Mouse (Mus musculus) forebrain, embryonic 16.5 days (tissue): ENCODE measurements around the gene Cks1b. TPM values are rescaled to one million over a fixed set of nuclear protein-coding genes. Genes with fewer than 3 reads are reported as not detected.

Experiments
- ATAC-seq: fragments of 200-750 bp; cut with Nextera tagmentation; 2 replicates; pipeline ENCODE4 v1.8.0; 2017; ENCODE audit warnings: mild to moderate bottlenecking, moderate library complexity
- H3K27ac ChIP-seq: fragments of 300-500 bp; sonication (generic); 2 replicates; pipeline ENCODE4 v1.5.1; 2014; ENCODE audit warnings: low read length, control low read depth
- H3K27me3 ChIP-seq: fragments of 300-500 bp; sonication (generic); replicated peaks from 2 replicates; pipeline ENCODE4 v1.6.1; 2014; ENCODE audit warnings: low read length; ENCODE audit not compliant: control insufficient read depth, insufficient read depth
- H3K36me3 ChIP-seq: fragments of 300-500 bp; sonication (generic); 2 replicates; pipeline ENCODE4 v1.6.1; 2014; ENCODE audit not compliant: control insufficient read depth, insufficient read depth
- H3K4me1 ChIP-seq: fragments of 300-500 bp; sonication (generic); replicated peaks from 2 replicates; pipeline ENCODE4 v1.6.1; 2014; ENCODE audit warnings: low read length; ENCODE audit not compliant: control insufficient read depth, insufficient read depth
- H3K4me2 ChIP-seq: fragments of 300-500 bp; sonication (generic); 2 replicates; pipeline ENCODE4 v1.6.1; 2014; ENCODE audit warnings: mild to moderate bottlenecking, low read length, control low read depth
- H3K4me3 ChIP-seq: fragments of 300-500 bp; sonication (generic); replicated peaks from 2 replicates; pipeline ENCODE4 v1.5.1; 2014; ENCODE audit warnings: mild to moderate bottlenecking, low read length, control low read depth
- H3K9ac ChIP-seq: fragments of 300-500 bp; sonication (generic); replicated peaks from 2 replicates; pipeline ENCODE4 v1.6.1; 2014; ENCODE audit warnings: low read depth, low read length, control low read depth
- H3K9me3 ChIP-seq: fragments of 300-500 bp; sonication (generic); 2 replicates; pipeline ENCODE4 v1.6.1; 2016; ENCODE audit warnings: low read length; ENCODE audit not compliant: control insufficient read depth
- WGBS: fragments of 180-500 bp; shearing (Covaris S2); extraction: QIAGEN DNeasy Blood & Tissue Kit; methylation state at CpG from one replicate; pipeline ENCODE4 v1.1.7; 2014; 5-methylcytosine and 5-hydroxymethylcytosine counted together
- polyA plus RNA-seq: library from polyadenylated mRNA; unstranded; fragments of >200 nt; fragmentation: Nextera tagmentation; extraction: Ambion mirVana; gene quantifications from 2 replicates; pipeline ENCODE4 v1.2.1, GENCODE M21; 2015

Cks1b gene
- polyA plus RNA-seq, 1 experiment from 2014 or later, result 139 TPM

DNA sequence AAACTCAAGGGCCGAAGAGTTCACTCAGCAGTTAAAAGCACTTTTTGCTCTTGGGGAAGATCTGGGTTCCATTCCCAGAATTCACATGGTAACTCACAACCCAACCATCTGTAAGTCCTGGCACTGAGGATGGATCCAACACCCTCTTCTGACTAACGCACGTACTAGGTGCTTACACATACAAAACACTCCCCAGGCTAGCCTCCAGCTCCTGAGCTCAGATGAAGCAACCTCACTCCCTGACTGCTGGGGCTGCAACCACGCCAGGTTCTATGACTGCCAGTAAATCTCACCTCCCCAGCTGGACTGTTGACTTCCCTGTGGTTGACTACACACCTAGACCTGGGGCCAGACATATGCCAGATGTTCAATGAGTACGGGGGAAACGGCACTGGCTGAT is 11.3 kb downstream of the Cks1b start:
- H3K4me3 ChIP-seq, result no peak overlapping the region
- no peaks in the 10 kb centered on the region for H3K9me3 ChIP-seq
- H3K27ac ChIP-seq, result no peak overlapping the region
- no peak overlapping the region for H3K4me2 ChIP-seq
- peaks cover 10% of the 10 kb centered on the region for H3K4me1 ChIP-seq
- peaks cover 9% of the 10 kb centered on the region; the same call in 1 of the 2 replicates for H3K36me3 ChIP-seq
- no peaks in the 10 kb centered on the region for H3K27me3 ChIP-seq
- 82% methylated on average over 6 of the region's 6 CpGs for WGBS
- no peak overlapping the region for H3K9ac ChIP-seq
- ATAC-seq, result no peak

DNA sequence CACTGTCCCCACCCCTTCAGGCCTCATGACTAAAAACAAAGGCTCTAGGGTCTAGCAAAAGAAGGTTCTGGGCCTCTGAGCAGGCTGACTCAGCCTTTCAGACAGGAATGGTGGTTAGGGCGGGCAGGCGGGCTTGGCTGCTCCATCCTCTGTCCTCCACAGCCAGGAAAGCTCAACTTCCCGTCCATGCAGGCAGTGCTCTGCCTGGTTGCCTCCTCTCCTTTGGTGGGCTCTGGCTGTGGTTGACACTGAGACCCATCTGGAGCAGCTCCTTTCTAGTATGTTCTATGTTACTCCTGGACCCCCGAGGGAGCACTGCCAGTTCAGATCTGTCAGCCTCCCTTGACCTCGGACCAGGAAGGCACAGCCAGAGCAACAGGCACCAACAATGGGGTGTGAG is 15.5 kb downstream of the Cks1b start, which contains the start of gene Lenep:
Gene Lenep, minus strand, starts transcription at position 101 of the 400 bp plus-strand sequence.
- Histone ChIP-seq H3K4me1 (no peaks in the 10 kb centered on the region), H3K27ac (no peak within 1 kb of the TSS), H3K27me3 (no peaks in the 10 kb centered on the region), H3K4me3 (no peak within 1 kb of the TSS), H3K9me3 (no peaks in the 10 kb centered on the region), H3K36me3 (peaks cover 11% of the 10 kb centered on the region; the same call in 1 of the 2 replicates), H3K9ac (no peak within 1 kb of the TSS), H3K4me2 (no peak within 1 kb of the TSS)
- WGBS, result 80% methylated on average over 5 of the region's 5 CpGs
- ATAC-seq, result no peak

DNA sequence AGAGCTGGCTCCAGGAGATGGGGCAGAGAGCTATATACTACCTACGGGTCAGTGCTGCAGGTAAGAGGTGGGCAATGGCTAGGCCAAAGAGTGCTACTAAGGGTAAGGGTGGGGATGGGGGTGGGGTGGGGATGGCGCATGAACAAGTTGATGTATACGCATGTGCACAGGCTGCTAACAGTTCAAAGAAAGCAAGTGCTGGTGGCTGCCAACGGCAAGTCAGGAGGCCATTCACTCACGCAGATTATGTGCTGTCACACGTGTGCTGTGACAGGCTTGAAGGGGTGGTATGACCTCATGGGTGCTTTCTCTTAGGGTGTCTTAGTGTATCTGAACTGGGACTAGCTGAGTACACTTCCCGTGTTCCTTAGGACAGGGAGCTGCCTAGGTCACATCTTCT is 16.9 kb downstream of the Cks1b start:
- 93% methylated on average over 7 of the region's 7 CpGs for WGBS
- ATAC-seq, result no peak

DNA sequence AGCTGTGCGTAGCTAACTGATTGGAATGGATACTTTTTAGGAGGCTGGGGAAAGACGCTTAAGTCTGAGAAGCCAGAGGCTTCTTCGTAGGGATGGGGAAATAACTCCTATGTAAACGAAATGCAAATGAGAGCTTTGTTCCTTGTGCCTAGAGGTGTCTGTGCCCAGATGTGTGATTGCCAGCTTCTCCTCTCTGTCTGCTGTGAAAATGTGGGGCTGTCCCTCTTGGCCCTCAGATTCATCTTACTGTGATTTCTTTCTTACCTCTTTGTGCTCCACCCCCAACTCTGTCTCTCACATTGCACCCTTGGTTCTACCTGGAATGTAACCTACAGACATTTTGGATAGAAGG is 21.6 kb downstream of the Cks1b start:
- Histone ChIP-seq H3K4me2 (peak overlapping the region; percentile 61), H3K9me3 (no peaks in the 10 kb centered on the region), H3K4me1 (peaks cover 44% of the 10 kb centered on the region), H3K9ac (no peak overlapping the region; the same call in 1 of the 2 replicates), H3K36me3 (peaks cover 4% of the 10 kb centered on the region; the same call in 1 of the 2 replicates), H3K27me3 (peaks cover 13% of the 10 kb centered on the region), H3K27ac (no peak overlapping the region), H3K4me3 (peak overlapping the region; percentile 47; the same call in 1 of the 2 replicates)
- no peak for ATAC-seq
- WGBS, result 0% methylated on average over 4 of the region's 4 CpGs

More for the DNA sequence above, 16.9 kb downstream of the Cks1b start:
- Histone ChIP-seq H3K4me3 (no peak overlapping the region), H3K9ac (no peak overlapping the region), H3K9me3 (no peaks in the 10 kb centered on the region), H3K27ac (no peak overlapping the region), H3K4me1 (peaks cover under 1% of the 10 kb centered on the region), H3K27me3 (no peaks in the 10 kb centered on the region), H3K36me3 (peaks cover 11% of the 10 kb centered on the region; the same call in 1 of the 2 replicates), H3K4me2 (no peak overlapping the region)

DNA sequence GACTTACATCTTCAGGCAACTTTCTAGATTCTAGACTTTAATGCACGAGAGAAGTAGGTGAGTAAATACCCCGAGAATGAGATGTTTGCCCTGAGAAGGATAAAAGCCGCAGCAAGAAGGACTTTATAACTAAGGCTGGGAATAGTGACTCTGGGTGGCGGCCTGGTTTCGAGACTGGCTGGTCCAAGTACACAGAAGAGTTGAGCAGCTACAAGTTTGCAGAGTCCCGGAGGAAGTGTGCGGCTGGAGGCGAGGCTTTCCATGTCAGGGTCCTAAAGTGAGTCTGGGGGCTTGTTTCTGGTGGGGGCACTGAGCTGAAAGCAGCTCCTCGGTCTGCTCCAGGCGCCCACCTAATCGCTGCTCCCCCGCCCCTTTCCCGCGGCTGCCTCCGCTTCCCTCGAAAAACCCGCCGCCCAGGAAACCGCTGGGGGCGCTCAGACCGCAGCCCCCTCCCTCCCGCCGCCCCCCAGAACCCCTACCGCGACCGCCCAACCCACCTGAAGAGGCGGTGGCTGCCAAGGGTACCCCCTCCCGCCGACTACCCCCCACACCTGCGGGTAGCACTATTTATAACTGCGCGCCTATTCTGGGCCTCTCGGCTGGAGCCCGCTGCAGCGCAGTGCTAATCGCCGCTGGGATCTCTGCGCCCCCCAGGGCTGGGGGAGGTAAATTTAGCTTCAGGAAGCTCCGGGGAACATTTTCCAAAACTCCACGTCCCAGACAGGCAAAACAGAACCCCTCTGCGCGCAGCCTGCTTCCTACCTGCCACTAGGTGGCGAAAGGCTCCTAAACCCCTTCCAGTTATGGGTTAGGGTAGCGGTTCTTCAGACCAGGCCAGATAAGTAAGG is 22.2 kb downstream of the Cks1b start:
- peak overlapping the region; percentile 48 for H3K9ac ChIP-seq
- H3K4me1 ChIP-seq, result peaks cover 50% of the 10 kb centered on the region
- no peaks in the 10 kb centered on the region for H3K9me3 ChIP-seq
- peaks cover 4% of the 10 kb centered on the region; the same call in 1 of the 2 replicates for H3K36me3 ChIP-seq
- H3K27me3 ChIP-seq, result peaks cover 13% of the 10 kb centered on the region
- ATAC-seq, result no peak
- under 1% methylated on average over 43 of the region's 44 CpGs for WGBS
- H3K4me2 ChIP-seq, result peak overlapping the region; percentile 61
- peak overlapping the region; percentile 47 for H3K4me3 ChIP-seq
- no peak overlapping the region for H3K27ac ChIP-seq

DNA sequence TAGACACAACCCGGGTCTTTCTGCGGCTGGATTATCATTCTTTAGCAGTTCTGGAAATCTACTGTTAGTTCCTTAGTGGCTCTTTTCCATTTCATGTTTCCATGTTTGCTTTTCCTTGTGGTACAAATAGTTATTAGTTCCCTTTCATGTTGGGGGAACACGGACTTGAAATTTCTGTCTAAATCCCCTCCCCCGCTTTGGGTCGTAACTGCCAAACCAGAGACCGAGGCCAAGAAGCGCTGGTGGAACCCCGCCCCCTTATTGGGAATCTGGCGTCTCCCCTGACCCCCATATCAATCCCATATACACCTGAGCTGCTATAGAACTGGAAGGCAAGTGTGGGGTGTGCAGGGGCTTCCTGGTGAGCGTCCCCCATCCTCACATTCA is 22.8 kb downstream of the Cks1b start:
- ATAC-seq, result no peak
- 4% methylated on average over 10 of the region's 10 CpGs for WGBS
- Histone ChIP-seq H3K4me2 (peak overlapping the region; percentile 71), H3K9me3 (no peaks in the 10 kb centered on the region), H3K27me3 (peaks cover 13% of the 10 kb centered on the region), H3K4me1 (peaks cover 55% of the 10 kb centered on the region), H3K27ac (no peak overlapping the region), H3K9ac (no peak overlapping the region), H3K36me3 (peaks cover 2% of the 10 kb centered on the region; the same call in 1 of the 2 replicates), H3K4me3 (peak overlapping the region; percentile 40; the same call in 1 of the 2 replicates)

DNA sequence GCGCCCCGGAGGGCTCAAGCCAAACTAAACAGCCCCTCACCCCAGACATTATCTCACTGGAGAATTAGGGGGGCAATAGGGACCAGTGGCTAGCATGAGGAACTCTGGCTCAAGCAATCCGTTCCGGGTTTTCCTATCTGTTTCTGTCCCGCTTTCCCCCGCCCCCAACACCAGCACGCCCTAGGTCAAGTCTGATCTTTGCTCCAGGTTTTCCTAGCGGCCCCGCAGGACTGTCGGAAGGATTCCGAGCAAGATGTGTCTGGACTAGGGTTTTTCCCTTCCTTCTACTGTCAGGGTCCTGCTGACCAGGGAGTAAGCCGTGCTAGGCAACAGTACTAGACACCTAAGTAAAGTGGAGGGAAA is 23.3 kb downstream of the Cks1b start:
- 0 out of 2 replicates have a peak overlapping the region, but pooled peaks have one; percentile 41 for H3K9ac ChIP-seq
- H3K9me3 ChIP-seq, result no peaks in the 10 kb centered on the region
- H3K27ac ChIP-seq, result no peak overlapping the region
- H3K27me3 ChIP-seq, result peaks cover 13% of the 10 kb centered on the region
- peak overlapping the region; percentile 71 for H3K4me2 ChIP-seq
- H3K4me3 ChIP-seq, result peak overlapping the region; percentile 40
- 3% methylated on average over 12 of the region's 12 CpGs for WGBS
- peaks cover 55% of the 10 kb centered on the region for H3K4me1 ChIP-seq
- no peak for ATAC-seq
- peaks cover under 1% of the 10 kb centered on the region; the same call in 1 of the 2 replicates for H3K36me3 ChIP-seq

DNA sequence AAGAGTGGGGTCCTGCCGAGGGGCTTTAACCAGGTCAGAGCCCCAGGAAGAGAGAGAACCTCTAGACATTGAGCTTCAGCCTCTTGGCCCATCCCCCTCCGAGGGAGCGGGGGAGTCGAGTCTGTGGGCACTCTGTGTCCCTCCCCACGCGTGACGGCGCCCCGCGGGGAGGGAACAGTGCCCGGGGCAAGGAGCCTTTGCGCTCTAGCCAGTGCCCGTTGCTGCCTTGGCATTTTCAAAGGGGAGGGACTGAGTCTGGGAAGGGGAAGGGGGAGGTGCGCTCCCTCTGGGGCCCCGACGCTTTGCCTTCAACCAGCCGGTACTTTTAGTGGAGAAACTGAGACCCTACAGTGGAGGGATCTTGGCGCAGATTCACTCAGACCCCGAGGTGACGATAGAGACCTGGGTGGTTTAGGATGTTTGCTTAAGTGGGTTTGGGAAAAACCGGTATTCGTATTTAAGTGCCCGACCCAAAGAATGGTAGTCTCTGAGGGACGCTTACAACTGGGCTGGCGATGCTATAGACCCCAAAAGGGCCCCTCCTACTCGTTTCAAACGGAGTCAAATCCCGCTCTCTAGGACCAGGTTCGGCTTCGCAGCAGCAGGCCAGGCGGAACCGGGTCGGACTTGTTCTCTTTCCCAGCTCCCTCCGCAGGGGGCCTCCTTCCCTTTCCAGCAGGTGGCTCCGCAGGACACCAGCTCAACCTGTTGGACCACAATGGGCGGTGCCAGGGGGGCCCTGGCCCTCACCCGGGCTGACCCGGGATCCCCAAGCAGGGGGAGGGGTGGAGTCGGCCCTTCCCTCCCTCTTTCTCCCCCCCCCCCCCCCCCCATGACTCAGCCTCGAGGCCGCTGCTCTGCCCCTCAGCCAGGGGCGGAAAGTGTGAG is 23.9 kb downstream of the Cks1b start, which contains the start of gene Zbtb7b:
Gene Zbtb7b, minus strand, starts transcription at position 771 of the 888 bp plus-strand sequence.
- peaks cover 13% of the 10 kb centered on the region for H3K27me3 ChIP-seq
- no peaks in the 10 kb centered on the region for H3K9me3 ChIP-seq
- under 1% methylated on average over 38 of the region's 42 CpGs for WGBS
- H3K4me2 ChIP-seq, result peak within 1 kb of the TSS; percentile 71
- ATAC-seq, result peak; percentile 54
- H3K36me3 ChIP-seq, result no peaks in the 10 kb centered on the region
- H3K4me3 ChIP-seq, result peak within 1 kb of the TSS; percentile 40
- peaks cover 55% of the 10 kb centered on the region for H3K4me1 ChIP-seq
- H3K27ac ChIP-seq, result peak within 1 kb of the TSS; percentile 29
- peak within 1 kb of the TSS; percentile 47 for H3K9ac ChIP-seq

DNA sequence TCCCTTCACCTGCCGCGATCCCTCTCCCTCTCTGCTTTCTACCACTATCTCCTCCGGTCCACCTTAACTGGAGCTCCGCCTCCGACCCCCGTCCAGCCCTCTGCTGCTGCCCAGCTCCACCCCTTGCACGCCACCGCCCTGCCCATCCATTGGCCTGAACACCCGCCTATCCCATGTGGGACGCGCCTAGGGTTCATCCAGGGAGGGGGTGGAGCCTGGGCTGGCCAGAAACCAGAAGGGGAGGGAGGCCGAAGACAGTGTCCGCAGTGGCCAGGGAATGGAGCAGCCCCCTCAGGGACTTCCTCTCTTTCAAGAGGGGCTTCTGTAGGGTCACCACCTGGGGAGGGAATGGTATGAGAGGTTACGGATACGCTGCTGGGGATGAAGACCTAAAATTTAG is 24.6 kb downstream of the Cks1b start:
- 0% methylated on average over 15 of the region's 15 CpGs for WGBS
- H3K36me3 ChIP-seq, result no peaks in the 10 kb centered on the region

More for the DNA sequence above, 24.6 kb downstream of the Cks1b start:
- H3K4me3 ChIP-seq, result peak overlapping the region; percentile 40
- peaks cover 55% of the 10 kb centered on the region for H3K4me1 ChIP-seq
- peak overlapping the region; percentile 29 for H3K27ac ChIP-seq
- peak overlapping the region; percentile 71 for H3K4me2 ChIP-seq
- no peaks in the 10 kb centered on the region for H3K9me3 ChIP-seq
- peaks cover 13% of the 10 kb centered on the region for H3K27me3 ChIP-seq
- peak; percentile 93 for ATAC-seq
- H3K9ac ChIP-seq, result peak overlapping the region; percentile 47
